Mouse (Mus musculus) cerebellum, adult 11-12 months (tissue): ENCODE results near the gene Bmp7.

Source experiments
- DNase-seq: peaks from one replicate; pipeline ENCODE4 v3.0.0; 2022

Bmp7 gene

GRCm38 (mm10) chr2:172845536-172846310 lies 94.4 kb downstream of the Bmp7 start:
- no peak for DNase-seq

GRCm38 (mm10) chr2:172843903-172844302 lies 96.2 kb downstream of the Bmp7 start:
- DNase-seq: no peak

DNA sequence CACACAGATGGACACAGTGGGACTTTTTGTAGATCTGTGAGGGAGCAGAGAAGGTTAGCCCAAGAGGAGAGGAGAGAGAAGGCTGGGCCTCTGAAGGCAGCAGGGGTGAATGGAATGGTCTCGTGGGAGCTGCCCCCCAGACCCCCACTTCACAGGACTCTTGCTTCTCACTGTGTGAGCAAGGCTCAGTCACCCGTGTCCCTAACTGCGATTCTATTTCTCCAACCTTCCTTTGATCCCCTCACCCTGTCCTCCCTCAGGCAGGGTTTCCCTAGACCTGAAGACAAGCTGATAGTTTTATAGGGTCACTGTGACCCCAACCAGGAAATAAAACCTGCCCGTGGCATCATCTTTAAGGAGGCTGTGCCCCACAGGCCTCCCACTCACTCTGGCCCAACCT lies 97.8 kb downstream of the Bmp7 start:
- DNase-seq: no peak

DNA sequence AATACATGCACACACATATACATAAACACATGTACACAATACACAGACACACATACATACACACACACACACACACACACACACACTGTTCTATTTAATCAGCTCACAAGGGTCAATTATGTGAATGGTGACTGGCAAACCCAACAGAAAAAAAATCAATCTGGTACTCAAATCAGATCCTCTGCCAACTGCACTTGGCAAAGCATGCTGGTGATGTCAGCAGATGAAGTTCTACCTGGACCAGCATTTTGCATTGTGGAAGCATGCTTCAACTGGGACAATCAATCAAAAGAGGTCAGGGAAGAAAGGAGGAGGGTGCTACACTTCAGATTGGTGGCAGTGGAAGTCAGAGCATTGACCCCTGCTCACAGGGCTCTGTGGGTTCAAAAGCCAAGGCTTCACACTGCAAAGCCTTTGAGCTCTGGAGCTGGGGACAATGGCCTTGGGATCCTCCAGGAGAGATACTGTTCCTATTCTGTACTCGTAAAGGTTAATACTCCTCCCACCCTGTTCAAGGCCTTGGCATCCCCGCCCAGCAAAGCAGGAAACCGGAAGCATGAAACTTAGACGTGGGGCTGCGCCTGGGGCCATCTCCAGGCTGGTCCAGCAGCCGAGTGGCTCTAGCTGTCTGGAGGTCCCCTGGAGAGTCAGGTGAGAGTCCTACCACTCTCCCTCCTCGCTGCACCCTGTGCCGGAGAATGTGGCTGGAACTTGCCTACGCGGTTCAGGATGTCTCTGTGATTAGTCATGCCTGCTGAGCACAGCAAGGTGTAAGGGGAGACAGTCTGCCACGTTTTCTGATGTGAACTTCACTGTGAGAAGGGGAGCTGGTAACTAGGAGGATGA lies 99.0 kb downstream of the Bmp7 start:
- no peak for DNase-seq

GRCm38 (mm10) chr2:172839317-172839980 lies 100.7 kb downstream of the Bmp7 start:
- DNase-seq: no peak

DNA sequence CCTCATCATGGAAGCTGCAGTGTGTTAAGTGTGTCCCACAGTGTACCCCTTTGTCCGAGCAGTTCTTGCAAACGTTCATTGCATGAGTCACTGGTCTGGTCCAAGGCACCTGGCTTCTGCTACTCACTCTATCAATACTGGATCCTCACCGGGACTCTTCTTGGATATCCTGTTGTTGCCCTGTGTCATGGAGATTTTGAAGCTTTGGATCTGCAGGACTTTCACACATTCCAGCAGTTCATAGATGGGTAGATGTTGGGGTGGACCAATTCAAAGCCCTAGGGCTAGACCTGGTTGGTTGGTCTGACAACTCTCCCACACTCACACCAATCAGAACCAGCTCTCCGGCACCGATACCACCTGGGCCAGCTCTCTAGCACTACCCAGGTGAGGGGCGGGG lies 103.6 kb downstream of the Bmp7 start:
- no peak for DNase-seq

DNA sequence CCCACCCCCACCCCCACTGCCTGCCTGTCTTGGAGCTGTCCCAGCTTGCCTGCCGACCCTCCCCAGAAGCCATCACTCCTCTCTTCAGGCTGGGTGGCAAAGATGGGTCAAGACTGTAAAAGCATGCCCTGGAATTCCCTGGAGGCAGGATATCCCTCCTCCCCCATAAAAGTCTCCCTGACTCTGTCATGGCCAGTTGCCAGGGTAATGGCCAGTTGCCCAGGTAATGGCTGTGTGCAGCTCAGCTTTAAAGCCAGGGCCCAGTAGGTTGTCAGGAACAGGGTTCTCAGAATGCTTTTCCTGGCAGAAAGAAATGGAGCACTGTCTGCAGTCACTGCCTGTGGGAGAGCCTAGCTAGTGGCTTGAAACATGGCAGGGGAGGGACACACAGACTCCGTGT lies 106.9 kb downstream of the Bmp7 start:
- peak; percentile 48 for DNase-seq

GRCm38 (mm10) chr2:172831762-172832161 lies 108.4 kb downstream of the Bmp7 start:
- peak; percentile 19 for DNase-seq

GRCm38 (mm10) chr2:172831133-172831532 lies 109.0 kb downstream of the Bmp7 start:
- peak; percentile 33 for DNase-seq

GRCm38 (mm10) chr2:172828229-172828628 lies 111.9 kb downstream of the Bmp7 start:
- DNase-seq: no peak

- no peak for DNase-seq
Observed at GRCm38 (mm10) chr2:172827564-172827963, 112.6 kb downstream of the Bmp7 start.

DNA sequence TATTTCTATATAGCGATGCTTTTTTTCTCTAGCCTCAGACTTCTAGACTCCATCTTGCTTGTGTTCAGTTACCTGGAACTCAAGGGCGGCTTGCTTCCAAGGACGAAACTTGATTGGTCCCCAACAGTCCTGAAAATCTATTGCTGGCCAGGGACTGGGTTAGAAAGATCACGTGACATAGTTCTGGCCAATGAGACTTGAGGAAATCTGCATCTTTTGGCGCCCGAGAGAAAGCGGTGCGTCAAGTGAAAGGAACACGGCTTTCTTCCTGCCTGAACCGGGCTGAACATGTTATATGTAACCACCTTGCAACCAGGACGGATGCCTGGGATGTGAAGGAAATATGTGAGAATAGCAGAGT lies 114.4 kb downstream of the Bmp7 start:
- DNase-seq: no peak

GRCm38 (mm10) chr2:172824906-172825784 lies 115.0 kb downstream of the Bmp7 start:
- DNase-seq: no peak

DNA sequence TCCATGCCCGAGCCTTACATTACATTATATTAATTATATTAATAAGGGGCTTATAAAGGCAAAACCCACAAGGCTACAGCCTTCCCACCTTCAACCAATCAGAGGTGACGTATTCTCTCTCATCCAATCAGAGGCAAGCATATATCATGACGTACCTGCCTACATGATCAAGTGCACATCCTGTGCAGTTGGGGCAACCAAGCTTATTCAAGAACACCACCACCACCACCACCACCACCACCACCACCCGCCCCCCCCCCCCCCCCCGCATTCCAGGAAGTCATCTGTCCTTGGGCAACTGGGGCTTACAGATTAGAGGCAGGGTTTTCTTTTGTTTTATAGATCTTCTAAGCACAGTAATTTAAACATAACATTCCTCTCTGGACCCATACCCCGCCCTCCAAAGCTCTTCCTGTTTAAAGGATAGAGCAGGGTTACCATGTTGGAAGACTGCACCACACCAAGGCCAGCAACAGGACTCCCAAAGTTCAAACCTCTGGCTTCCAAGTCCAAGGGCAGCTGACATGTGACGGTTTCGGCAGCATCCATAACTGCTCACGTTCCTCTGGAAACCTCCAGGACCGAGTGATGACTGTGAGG lies 121.4 kb downstream of the Bmp7 start:
- no peak for DNase-seq
